Mouse (Mus musculus): Measurements from ENCODE around the gene Chst5. TPM values are rescaled to one million over a fixed set of nuclear protein-coding genes. Genes with fewer than 3 reads are reported as not detected.

Gene Chst5
- not detected in 2 replicates for total RNA-seq (2014; fragmentation: Nextera tagmentation)
- 0.05 TPM in 1 of 2 replicates, not detected in the other for total RNA-seq (2017)
- polyA plus RNA-seq (2012), result not detected in 2 replicates

- H3K4me3 ChIP-seq (ENCODE audit: low read depth, low read length), result no peak within 1 kb of the TSS
- no peaks in the 10 kb centered on the region for H3K36me3 ChIP-seq (replicated peaks)
- 0 out of 2 replicates have a peak, but pooled peaks cover 3% of the 10 kb centered on the region for H3K27me3 ChIP-seq (ENCODE audit: insufficient read depth, low read length)
- TF ChIP-seq POLR2AphosphoS5 (IDR thresholded peaks at IDR 0.05; ENCODE audit: insufficient replicate concordance, low read depth, low read length), result no peak
- TF ChIP-seq TAL1 (conservative IDR thresholded peaks at IDR 0.05; ENCODE audit: low read depth, low read length), result no peak
- no peak for TF ChIP-seq GATA2 (IDR thresholded peaks at IDR 0.05; ENCODE audit: borderline replicate concordance, low read depth, low read length)
- TF ChIP-seq CTCF (IDR thresholded peaks at IDR 0.05; ENCODE audit: low read depth, low read length), result no peak
- TF ChIP-seq GATA1 (IDR thresholded peaks at IDR 0.05; ENCODE audit: borderline replicate concordance, low read length), result no peak
- H3K4me1 ChIP-seq (ENCODE audit: insufficient read depth, low read depth, low read length), result no peaks in the 10 kb centered on the region
- DNase-seq (ENCODE audit: low spot score) (no peak), ATAC-seq (ENCODE audit: extremely low read depth, insufficient number of reproducible peaks, low FRiP score, poor library complexity, severe bottlenecking) (no peak)
- no peaks in the 10 kb centered on the region; the same call in 1 of the 2 replicates for H3K9me3 ChIP-seq (replicated peaks)
These were observed at the start of gene Chst5 for GRCm38 (mm10) chr8:111909621-111910450. Gene Chst5 (minus strand): TSS chr8:111910447.

- ATAC-seq (ENCODE audit: extremely low read depth, insufficient number of reproducible peaks, low FRiP score, poor library complexity, severe bottlenecking), result no peak
- Histone ChIP-seq H3K27me3 (ENCODE audit: insufficient read depth, low read length) (no peaks in the 10 kb centered on the region), H3K9me3 (replicated peaks) (no peaks in the 10 kb centered on the region), H3K36me3 (replicated peaks) (peaks cover 80% of the 10 kb centered on the region), H3K4me1 (ENCODE audit: insufficient read depth, low read depth, low read length) (no peaks in the 10 kb centered on the region; the same call in 1 of the 2 replicates), H3K4me3 (ENCODE audit: low read depth, low read length) (no peak overlapping the region)
- DNase-seq (ENCODE audit: low spot score), result no peak
- TF ChIP-seq GATA2 (IDR thresholded peaks at IDR 0.05; ENCODE audit: borderline replicate concordance, low read depth, low read length), result no peak
- TF ChIP-seq GATA1 (IDR thresholded peaks at IDR 0.05; ENCODE audit: borderline replicate concordance, low read length), result no peak
- TF ChIP-seq POLR2AphosphoS5 (IDR thresholded peaks at IDR 0.05; ENCODE audit: insufficient replicate concordance, low read depth, low read length), result no peak
- no peak for TF ChIP-seq TAL1 (conservative IDR thresholded peaks at IDR 0.05; ENCODE audit: low read depth, low read length)
- no peak for TF ChIP-seq CTCF (IDR thresholded peaks at IDR 0.05; ENCODE audit: low read depth, low read length)
These were observed 47.0 kb upstream of the Chst5 start for GRCm38 (mm10) chr8:111957231-111957630.

GRCm38 (mm10) chr8:111955879-111956278, 45.6 kb upstream of the Chst5 start:
- H3K9me3 ChIP-seq (replicated peaks), result no peaks in the 10 kb centered on the region
- TF ChIP-seq GATA1 (IDR thresholded peaks at IDR 0.05; ENCODE audit: borderline replicate concordance, low read length) (no peak), CTCF (IDR thresholded peaks at IDR 0.05; ENCODE audit: low read depth, low read length) (no peak), GATA2 (IDR thresholded peaks at IDR 0.05; ENCODE audit: borderline replicate concordance, low read depth, low read length) (no peak), TAL1 (conservative IDR thresholded peaks at IDR 0.05; ENCODE audit: low read depth, low read length) (no peak), POLR2AphosphoS5 (IDR thresholded peaks at IDR 0.05; ENCODE audit: insufficient replicate concordance, low read depth, low read length) (no peak)
- H3K4me3 ChIP-seq (ENCODE audit: low read depth, low read length), result no peak overlapping the region
- no peak for DNase-seq (ENCODE audit: low spot score)
- H3K36me3 ChIP-seq (replicated peaks), result peaks cover 85% of the 10 kb centered on the region
- no peak for ATAC-seq (ENCODE audit: extremely low read depth, insufficient number of reproducible peaks, low FRiP score, poor library complexity, severe bottlenecking)
- H3K4me1 ChIP-seq (ENCODE audit: insufficient read depth, low read depth, low read length), result no peaks in the 10 kb centered on the region; the same call in 1 of the 2 replicates
- H3K27me3 ChIP-seq (ENCODE audit: insufficient read depth, low read length), result no peaks in the 10 kb centered on the region

DNA sequence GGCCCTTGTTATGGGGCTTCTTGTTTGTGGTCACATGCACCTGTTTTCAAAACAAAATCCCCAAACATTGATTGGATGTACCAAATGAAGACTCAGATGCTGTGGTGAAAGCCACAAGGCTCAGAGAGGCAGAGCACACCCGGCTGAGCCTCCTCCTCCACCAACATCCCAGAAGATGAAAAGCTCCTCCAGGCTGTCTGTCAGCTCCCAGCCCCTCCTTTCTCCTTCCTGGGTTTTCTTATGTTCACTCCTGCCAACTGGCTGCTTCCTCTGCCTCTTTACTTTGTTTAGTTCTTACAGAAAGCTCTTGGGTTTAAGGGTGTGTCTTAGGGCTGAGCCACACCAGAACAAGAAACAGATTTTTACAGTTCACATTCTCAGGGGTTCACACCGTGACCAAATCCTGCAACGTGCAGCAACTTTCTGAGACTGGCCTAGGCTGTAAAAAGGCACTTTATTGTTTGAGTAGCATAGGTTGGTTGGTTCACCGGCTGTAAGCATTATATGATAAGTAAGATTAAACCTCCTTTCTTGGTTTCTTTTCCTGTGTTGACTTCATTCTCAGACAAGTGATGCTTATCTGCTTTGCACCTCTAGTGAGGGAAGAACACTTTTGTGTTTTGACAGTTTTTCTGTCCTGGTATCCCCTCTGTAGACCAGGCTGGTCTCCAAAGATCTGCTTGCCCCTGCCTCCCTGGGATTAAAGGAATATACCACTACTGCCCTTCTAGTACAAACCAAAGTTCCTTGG, 44.8 kb upstream of the Chst5 start:
- Histone ChIP-seq H3K36me3 (replicated peaks) (peaks cover 82% of the 10 kb centered on the region), H3K4me1 (ENCODE audit: insufficient read depth, low read depth, low read length) (no peaks in the 10 kb centered on the region), H3K4me3 (ENCODE audit: low read depth, low read length) (no peak overlapping the region), H3K27me3 (ENCODE audit: insufficient read depth, low read length) (no peaks in the 10 kb centered on the region), H3K9me3 (replicated peaks) (no peaks in the 10 kb centered on the region)
- DNase-seq (ENCODE audit: low spot score) (no peak), ATAC-seq (ENCODE audit: extremely low read depth, insufficient number of reproducible peaks, low FRiP score, poor library complexity, severe bottlenecking) (no peak)
- TF ChIP-seq CTCF (IDR thresholded peaks at IDR 0.05; ENCODE audit: low read depth, low read length), result no peak
- no peak for TF ChIP-seq POLR2AphosphoS5 (IDR thresholded peaks at IDR 0.05; ENCODE audit: insufficient replicate concordance, low read depth, low read length)
- no peak for TF ChIP-seq GATA1 (IDR thresholded peaks at IDR 0.05; ENCODE audit: borderline replicate concordance, low read length)
- TF ChIP-seq GATA2 (IDR thresholded peaks at IDR 0.05; ENCODE audit: borderline replicate concordance, low read depth, low read length), result no peak
- TF ChIP-seq TAL1 (conservative IDR thresholded peaks at IDR 0.05; ENCODE audit: low read depth, low read length), result no peak

DNA sequence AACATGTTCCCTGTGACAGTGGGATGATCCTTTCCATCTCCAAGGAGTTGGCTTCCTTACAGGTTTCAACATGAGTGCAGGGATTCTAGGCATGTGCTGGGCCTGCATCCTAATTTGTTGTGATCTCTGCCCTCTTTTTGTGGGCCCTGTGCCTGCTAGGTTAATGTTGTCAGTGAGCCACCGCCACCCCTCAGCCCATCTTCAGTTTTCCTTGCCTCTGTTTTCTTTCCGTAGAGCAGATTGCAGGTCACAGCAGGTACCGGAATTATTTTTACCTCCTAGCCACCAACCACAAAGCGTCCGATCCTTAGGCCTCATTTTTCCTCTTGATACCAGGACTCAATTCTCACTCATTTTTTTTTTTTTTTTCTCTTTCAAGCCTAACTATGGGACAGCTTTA, 41.7 kb upstream of the Chst5 start:
- peaks cover 81% of the 10 kb centered on the region for H3K36me3 ChIP-seq (replicated peaks)

More for the DNA sequence above, 41.7 kb upstream of the Chst5 start:
- DNase-seq (ENCODE audit: low spot score), result no peak
- Histone ChIP-seq H3K4me1 (ENCODE audit: insufficient read depth, low read depth, low read length) (no peaks in the 10 kb centered on the region), H3K9me3 (replicated peaks) (no peaks in the 10 kb centered on the region), H3K27me3 (ENCODE audit: insufficient read depth, low read length) (no peaks in the 10 kb centered on the region), H3K4me3 (ENCODE audit: low read depth, low read length) (no peak overlapping the region)
- ATAC-seq (ENCODE audit: extremely low read depth, insufficient number of reproducible peaks, low FRiP score, poor library complexity, severe bottlenecking), result no peak
- TF ChIP-seq GATA1 (IDR thresholded peaks at IDR 0.05; ENCODE audit: borderline replicate concordance, low read length), result no peak
- no peak for TF ChIP-seq POLR2AphosphoS5 (IDR thresholded peaks at IDR 0.05; ENCODE audit: insufficient replicate concordance, low read depth, low read length)
- no peak for TF ChIP-seq CTCF (IDR thresholded peaks at IDR 0.05; ENCODE audit: low read depth, low read length)
- TF ChIP-seq GATA2 (IDR thresholded peaks at IDR 0.05; ENCODE audit: borderline replicate concordance, low read depth, low read length), result no peak
- TF ChIP-seq TAL1 (conservative IDR thresholded peaks at IDR 0.05; ENCODE audit: low read depth, low read length), result no peak
